Mouse (Mus musculus) urinary bladder, postnatal 4 days (tissue): Measurements from ENCODE around the gene Gfy.
"Not testable (repeated sequence)": the region's sequence is repeated elsewhere in the genome, so short reads cannot be mapped to it uniquely, and the experiment has no call there.

Source experiments
- DNase-seq, 2 experiments: peaks; one replicate each; pipeline ENCODE4 v3.0.0; 2021 to 2022; ENCODE audit warnings: low spot score in 2 of 2

Gene Gfy

GRCm38 (mm10) chr7:45193871-45194785 is 14.8 kb upstream of the Gfy start:
- no peak for DNase-seq

DNA sequence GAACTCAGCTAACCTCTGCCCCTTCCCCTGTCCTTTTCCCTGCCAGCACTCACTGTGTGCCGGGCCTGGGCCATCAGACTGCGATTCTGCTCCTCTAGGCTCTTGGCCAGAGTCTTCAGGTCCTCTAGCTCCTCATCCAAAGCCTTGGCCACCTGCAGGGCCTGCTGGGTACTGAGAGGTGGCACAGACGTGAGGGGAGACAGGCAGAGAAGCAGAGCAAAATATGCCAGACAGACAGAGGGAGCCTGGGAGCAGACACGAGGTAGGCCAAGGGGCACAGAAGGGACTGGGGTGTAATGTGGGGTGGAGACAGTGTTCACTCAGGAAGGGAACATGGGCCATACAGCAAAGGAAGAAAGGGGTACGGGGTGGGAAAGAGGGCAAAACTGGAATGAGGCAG is 14.0 kb upstream of the Gfy start:
- no peak for DNase-seq

DNA sequence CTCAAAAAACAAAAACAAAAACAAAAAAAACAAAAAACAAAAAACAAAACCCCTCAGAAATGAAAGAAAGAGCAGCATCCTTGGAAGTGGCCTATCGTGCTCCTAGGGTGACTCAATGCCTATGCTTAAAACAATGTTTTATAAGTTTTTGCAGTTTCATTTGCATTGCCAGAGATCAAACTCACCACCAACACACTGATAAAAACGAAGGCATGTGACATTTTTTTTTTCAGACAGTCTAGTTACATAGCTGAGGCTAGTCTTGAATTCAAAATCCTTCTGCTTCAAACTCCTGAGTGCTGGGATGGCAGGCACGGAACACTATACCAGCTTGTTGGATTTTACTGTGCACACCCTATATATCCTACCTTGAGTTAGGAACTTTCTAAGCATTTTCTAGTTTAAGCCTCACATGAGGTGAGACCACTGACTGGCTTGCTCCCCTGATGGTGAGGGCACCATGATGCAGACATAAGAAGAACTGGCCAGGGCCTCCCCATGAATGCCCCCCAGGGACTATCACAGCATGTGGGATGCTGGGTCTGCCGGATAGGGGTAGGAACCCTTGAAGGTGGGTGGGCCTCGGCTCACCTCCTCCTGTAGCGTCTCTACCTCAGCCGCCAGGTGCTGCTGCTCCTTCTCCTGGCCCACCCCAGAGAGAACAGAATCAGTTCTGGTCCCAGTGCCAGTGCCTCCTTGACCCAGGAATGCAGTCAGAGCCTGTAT is 13.4 kb upstream of the Gfy start:
- DNase-seq, result no peak

- DNase-seq, result no peak
These were observed 12.5 kb upstream of the Gfy start for GRCm38 (mm10) chr7:45191803-45192363.

GRCm38 (mm10) chr7:45191161-45191560 is 11.8 kb upstream of the Gfy start:
- no peak for DNase-seq

GRCm38 (mm10) chr7:45190186-45190585 is 10.8 kb upstream of the Gfy start:
- DNase-seq, result no peak

- no peak for DNase-seq
These were observed 10.2 kb upstream of the Gfy start for GRCm38 (mm10) chr7:45189600-45189999.

DNA sequence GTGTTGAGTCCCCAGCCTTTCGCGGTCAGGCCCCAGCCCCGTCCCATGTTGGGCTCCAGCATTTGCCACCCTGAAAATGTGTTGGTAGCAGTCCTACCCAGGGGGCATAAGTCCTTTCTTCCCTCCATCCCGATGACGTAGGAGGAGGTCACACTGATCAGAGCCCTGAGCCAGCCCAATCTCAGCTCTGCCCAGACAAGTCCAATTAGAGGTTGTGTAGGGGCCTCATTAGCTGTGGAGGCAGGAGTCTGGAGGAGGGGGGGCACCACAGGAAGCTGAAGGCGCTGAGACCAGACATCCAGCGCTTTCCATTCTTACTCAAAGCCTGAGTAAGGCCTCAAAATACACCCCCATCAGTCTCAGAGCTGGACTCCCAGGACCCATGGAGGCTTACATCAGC is 6.6 kb upstream of the Gfy start:
- DNase-seq, result no peak

GRCm38 (mm10) chr7:45183672-45184071 is 4.3 kb upstream of the Gfy start:
- no peak for DNase-seq

- no peak for DNase-seq
These were observed 3.2 kb upstream of the Gfy start for GRCm38 (mm10) chr7:45182606-45183005.

GRCm38 (mm10) chr7:45182199-45182601 is 2.8 kb upstream of the Gfy start:
- DNase-seq, result peak; percentile 75 to 84

GRCm38 (mm10) chr7:45181540-45181939 is 2.2 kb upstream of the Gfy start:
- DNase-seq, result no peak

GRCm38 (mm10) chr7:45180896-45181477 is 1.6 kb upstream of the Gfy start, which contains the start of gene Pth2:
Gene Pth2 (plus strand): TSS chr7:45180995.
- DNase-seq, result no peak

DNA sequence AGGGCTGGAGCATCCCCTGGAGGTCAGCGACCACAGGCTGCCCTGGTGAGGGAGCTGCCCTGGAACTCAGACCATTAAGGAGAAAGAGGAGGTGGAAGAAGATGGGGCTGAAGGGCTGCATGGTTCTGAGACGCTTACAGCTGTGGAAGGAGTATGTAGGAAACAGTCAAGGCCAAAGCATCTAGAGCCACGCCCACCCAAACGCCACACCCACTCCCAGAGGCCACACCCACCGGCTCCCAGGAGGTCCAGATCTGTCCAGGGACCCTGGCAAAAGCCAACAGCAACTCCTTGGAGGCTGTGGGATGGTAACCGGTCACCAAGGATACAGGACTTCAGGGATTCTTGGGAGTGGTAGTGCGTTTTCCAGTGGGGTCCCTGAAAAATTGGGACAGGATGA is 819 bp downstream of the Gfy start:
- no peak for DNase-seq

DNA sequence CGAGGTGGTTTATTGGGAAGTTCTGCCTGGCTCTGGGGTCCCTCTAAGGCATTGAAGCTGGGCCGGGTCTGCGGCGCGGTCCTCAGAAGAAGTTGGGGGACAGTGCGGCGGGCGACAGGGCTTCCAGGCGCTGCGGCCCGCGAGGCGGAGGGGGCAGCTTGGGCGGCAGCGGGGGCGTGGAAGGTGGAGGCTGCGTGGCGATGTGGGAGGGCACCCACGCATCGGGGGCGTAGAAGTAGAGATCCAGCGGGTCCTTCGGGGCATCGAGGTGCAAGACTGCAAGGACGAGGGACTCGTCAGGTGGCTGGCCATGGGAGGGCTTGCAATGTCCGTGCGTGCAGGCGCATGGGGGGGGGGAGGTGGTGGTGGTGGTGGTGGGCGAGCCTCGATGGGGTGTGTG is 3.0 kb downstream of the Gfy start:
- no peak for DNase-seq

- no peak for DNase-seq
These were observed 3.4 kb downstream of the Gfy start for GRCm38 (mm10) chr7:45175929-45176328.

- no peak for DNase-seq
These were observed 4.0 kb downstream of the Gfy start for GRCm38 (mm10) chr7:45175398-45175797.

DNA sequence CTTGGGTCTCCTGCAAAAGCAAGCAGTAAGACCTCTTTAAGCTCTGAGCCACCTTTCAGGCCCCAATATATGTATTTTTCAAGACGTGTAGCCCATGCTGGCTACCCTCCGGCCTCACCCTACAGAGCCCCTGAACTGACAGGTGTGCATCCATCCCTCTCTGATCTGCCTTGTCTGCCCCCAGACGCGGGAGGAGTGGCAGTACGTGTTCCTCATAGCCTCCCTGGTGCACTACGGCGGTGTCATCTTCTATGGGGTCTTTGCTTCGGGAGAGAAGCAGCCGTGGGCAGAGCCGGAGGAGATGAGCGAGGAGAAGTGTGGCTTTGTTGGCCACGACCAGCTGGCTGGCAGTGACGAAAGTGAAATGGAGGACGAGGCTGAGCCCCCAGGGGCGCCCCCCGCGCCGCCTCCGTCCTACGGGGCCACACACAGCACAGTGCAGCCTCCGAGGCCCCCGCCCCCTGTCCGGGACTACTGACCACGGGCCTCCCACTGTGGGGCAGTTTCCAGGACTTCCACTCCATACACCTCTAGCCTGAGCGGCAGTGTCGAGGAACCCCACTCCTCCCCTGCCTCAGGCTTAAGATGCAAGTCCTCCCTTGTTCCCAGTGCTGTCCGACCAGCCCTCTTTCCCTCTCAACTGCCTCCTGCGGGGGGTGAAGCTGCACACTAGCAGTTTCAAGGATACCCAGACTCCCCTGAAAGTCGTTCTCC is 4.6 kb downstream of the Gfy start:
- DNase-seq, result no peak

DNA sequence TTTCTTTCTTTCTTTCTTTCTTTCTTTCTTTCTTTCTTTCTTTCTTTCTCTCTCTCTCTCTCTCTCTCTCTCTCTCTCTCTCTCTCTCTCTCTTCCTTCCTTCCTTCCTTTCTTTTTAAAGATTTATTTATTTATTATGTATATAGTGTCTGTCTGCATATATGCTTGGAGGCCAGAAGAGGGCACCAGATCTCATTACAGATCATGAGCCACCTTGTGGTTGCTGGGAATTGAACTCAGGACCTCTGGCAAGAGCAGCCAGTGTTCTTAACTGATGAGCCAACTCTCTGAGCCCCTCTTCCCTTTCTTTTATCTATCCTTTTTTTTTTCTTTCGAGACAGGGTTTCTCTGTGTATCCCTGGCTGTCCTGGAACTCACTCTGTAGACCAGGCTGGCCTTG is 5.6 kb downstream of the Gfy start:
- not testable (repeated sequence) for DNase-seq

DNA sequence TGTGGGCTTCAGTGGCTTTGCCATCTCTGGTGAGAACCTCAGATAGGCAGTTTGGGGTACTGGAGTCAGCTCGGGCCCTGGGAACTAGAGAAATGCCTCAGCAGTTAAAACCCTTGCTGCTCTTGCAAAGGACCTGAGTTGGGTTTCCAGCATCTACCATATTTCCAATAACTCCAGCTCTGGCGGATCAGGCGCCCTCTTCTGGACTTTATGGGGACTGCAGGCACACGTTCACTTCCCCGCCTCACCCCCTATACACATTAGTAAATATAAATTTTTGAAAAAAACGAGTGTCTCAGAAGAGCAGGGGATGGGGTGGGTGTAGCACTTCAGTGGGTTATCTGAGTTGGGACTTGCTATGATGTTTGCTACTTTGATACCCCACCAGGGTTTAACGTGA is 6.4 kb downstream of the Gfy start:
- no peak for DNase-seq

GRCm38 (mm10) chr7:45169495-45169894 is 9.9 kb downstream of the Gfy start:
- DNase-seq, result no peak

DNA sequence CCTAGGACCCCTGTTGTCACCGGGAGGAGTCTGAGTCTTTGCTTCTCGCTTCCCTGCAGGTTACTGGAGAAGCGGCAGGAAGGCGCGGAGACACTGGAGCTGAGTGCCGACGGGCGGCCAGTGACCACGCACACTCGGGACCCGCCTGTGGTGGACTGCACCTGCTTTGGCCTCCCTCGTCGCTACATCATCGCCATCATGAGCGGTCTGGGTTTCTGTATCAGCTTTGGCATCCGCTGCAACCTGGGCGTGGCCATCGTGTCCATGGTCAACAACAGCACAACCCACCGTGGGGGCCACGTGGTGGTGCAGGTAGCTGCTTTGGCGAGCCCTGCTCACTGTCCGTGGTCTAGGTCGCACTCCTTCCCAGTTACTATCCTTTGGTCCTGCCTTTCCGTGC is 10.7 kb downstream of the Gfy start:
- no peak for DNase-seq
